Mouse (Mus musculus) lung, embryonic 15.5 days (tissue): ENCODE measurements around the gene Ikzf2. TPM values are rescaled to one million over a fixed set of nuclear protein-coding genes. Genes with fewer than 3 reads are reported as not detected.

Experiments
- ATAC-seq: fragments of 200-750 bp; cut with Nextera tagmentation; 2 replicates; pipeline ENCODE4 v1.8.0; 2017; ENCODE audit warnings: moderate number of reproducible peaks, borderline replicate concordance; ENCODE audit not compliant: low FRiP score, low TSS enrichment; ENCODE audit errors: extremely low read depth
- H3K27ac ChIP-seq: fragments of 300-500 bp; sonication (generic); 2 replicates; pipeline ENCODE4 v1.5.1; 2015; ENCODE audit warnings: moderate library complexity, mild to moderate bottlenecking, inconsistent platforms
- H3K27me3 ChIP-seq: fragments of 300-500 bp; sonication (generic); 2 replicates; pipeline ENCODE4 v1.6.1; 2015; ENCODE audit warnings: inconsistent platforms
- H3K36me3 ChIP-seq: fragments of 300-500 bp; sonication (generic); 2 replicates; pipeline ENCODE4 v1.6.1; 2015; ENCODE audit warnings: inconsistent platforms
- H3K4me1 ChIP-seq: fragments of 300-500 bp; sonication (generic); 2 replicates; pipeline ENCODE4 v1.6.1; 2015; ENCODE audit warnings: inconsistent platforms
- H3K4me2 ChIP-seq: fragments of 300-500 bp; sonication (generic); 2 replicates; pipeline ENCODE4 v1.6.1; 2015; ENCODE audit warnings: inconsistent platforms, mild to moderate bottlenecking, moderate library complexity
- H3K4me3 ChIP-seq: fragments of 300-500 bp; sonication (generic); 2 replicates; pipeline ENCODE4 v1.5.1; 2015; ENCODE audit warnings: mild to moderate bottlenecking, inconsistent platforms
- H3K9ac ChIP-seq: fragments of 300-500 bp; sonication (generic); 2 replicates; pipeline ENCODE4 v1.6.1; 2015; ENCODE audit warnings: inconsistent platforms
- H3K9me3 ChIP-seq: fragments of 300-500 bp; sonication (generic); 2 replicates; pipeline ENCODE4 v1.6.1; 2016; ENCODE audit warnings: inconsistent platforms
- WGBS: fragments of 180-500 bp; shearing (Covaris S2); methylation state at CpG from one replicate; pipeline ENCODE4 v1.1.7; 2015; 5-methylcytosine and 5-hydroxymethylcytosine counted together
- polyA plus RNA-seq: library from polyadenylated mRNA; unstranded; fragments of >200 nt; fragmentation: Nextera tagmentation; extraction: Ambion mirVana; gene quantifications from 2 replicates; pipeline ENCODE4 v1.2.1, GENCODE M21; 2015

The Ikzf2 gene
- polyA plus RNA-seq, 1 experiment from 2014 or later, result 3.8 TPM

- no peaks in the 10 kb centered on the region for H3K4me1 ChIP-seq
- no peak overlapping the region for H3K9ac ChIP-seq
- no peak overlapping the region for H3K4me3 ChIP-seq
- no peaks in the 10 kb centered on the region for H3K9me3 ChIP-seq
- ATAC-seq, result no peak
- H3K27me3 ChIP-seq, result no peaks in the 10 kb centered on the region
- no peaks in the 10 kb centered on the region for H3K36me3 ChIP-seq
- H3K4me2 ChIP-seq, result no peak overlapping the region
- 49% methylated on average over 7 of the region's 7 CpGs for WGBS
- no peak overlapping the region for H3K27ac ChIP-seq
Measured at GRCm38 (mm10) chr1:69498862-69499306, 188.2 kb downstream of the Ikzf2 start.

GRCm38 (mm10) chr1:69496055-69496454 lies 191.0 kb downstream of the Ikzf2 start:
- ATAC-seq, result no peak
- 48% methylated on average over 4 of the region's 4 CpGs for WGBS
- H3K9ac ChIP-seq, result no peak overlapping the region

GRCm38 (mm10) chr1:69493309-69494047 lies 193.6 kb downstream of the Ikzf2 start:
- Histone ChIP-seq H3K36me3 (no peaks in the 10 kb centered on the region), H3K27ac (no peak overlapping the region), H3K4me2 (no peak overlapping the region), H3K27me3 (no peaks in the 10 kb centered on the region), H3K9me3 (no peaks in the 10 kb centered on the region), H3K4me1 (no peaks in the 10 kb centered on the region), H3K9ac (no peak overlapping the region), H3K4me3 (no peak overlapping the region)
- WGBS, result 65% methylated on average over 11 of the region's 11 CpGs
- ATAC-seq, result no peak

More at GRCm38 (mm10) chr1:69496055-69496454, 191.0 kb downstream of the Ikzf2 start:
- no peaks in the 10 kb centered on the region for H3K9me3 ChIP-seq
- H3K4me3 ChIP-seq, result no peak overlapping the region
- H3K4me1 ChIP-seq, result no peaks in the 10 kb centered on the region
- H3K36me3 ChIP-seq, result no peaks in the 10 kb centered on the region
- H3K4me2 ChIP-seq, result no peak overlapping the region
- H3K27ac ChIP-seq, result no peak overlapping the region
- no peaks in the 10 kb centered on the region for H3K27me3 ChIP-seq

DNA sequence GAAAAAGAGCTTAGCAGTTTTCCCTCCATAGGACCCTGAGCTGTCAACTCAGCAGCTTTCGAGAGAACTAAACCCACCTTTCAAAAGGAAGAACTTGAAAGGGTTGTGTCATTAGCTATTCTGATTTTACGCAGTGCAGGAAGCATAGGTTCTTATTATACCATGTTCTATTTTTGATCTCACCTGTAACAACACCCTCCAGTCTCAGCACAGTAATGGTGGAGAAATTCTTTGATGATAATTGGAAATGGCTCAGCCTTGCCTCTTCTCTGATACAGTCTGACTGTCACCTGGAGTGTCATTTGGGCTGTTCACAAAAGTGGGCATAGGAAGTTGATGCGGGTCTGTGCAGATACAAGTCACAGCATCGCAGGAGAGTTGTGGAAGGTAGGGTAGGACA lies 195.0 kb downstream of the Ikzf2 start:
- no peaks in the 10 kb centered on the region for H3K4me1 ChIP-seq
- H3K4me3 ChIP-seq, result no peak overlapping the region
- no peak overlapping the region for H3K9ac ChIP-seq
- no peaks in the 10 kb centered on the region for H3K27me3 ChIP-seq
- no peak overlapping the region for H3K27ac ChIP-seq
- ATAC-seq, result no peak
- 87% methylated on average over 4 of the region's 4 CpGs for WGBS
- H3K4me2 ChIP-seq, result no peak overlapping the region
- no peaks in the 10 kb centered on the region for H3K9me3 ChIP-seq
- no peaks in the 10 kb centered on the region for H3K36me3 ChIP-seq

DNA sequence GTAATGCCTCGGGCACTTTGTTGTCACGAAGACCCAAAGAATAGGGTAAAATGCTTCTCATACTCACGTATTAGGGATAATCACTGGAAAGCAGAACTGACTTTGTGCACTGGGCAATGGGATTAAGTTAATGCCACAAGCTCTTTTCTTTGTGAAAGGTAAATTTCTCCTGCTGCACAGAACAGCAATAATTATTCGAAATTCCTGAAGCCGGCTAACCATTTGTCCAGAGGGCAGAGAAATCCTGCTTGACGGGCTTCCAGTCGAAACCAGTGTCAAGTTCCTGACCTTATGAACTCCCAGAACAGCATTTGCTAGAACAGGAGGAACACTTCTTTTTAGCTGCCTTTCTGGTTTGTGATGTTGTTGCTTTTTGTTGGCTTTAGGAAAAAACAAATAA lies 198.0 kb downstream of the Ikzf2 start:
- 54% methylated on average over 7 of the region's 7 CpGs for WGBS
- H3K9me3 ChIP-seq, result no peaks in the 10 kb centered on the region
- H3K4me1 ChIP-seq, result no peaks in the 10 kb centered on the region
- H3K27me3 ChIP-seq, result no peaks in the 10 kb centered on the region
- H3K9ac ChIP-seq, result no peak overlapping the region
- H3K4me3 ChIP-seq, result no peak overlapping the region
- no peak overlapping the region for H3K4me2 ChIP-seq
- H3K36me3 ChIP-seq, result no peaks in the 10 kb centered on the region
- no peak for ATAC-seq
- no peak overlapping the region for H3K27ac ChIP-seq

DNA sequence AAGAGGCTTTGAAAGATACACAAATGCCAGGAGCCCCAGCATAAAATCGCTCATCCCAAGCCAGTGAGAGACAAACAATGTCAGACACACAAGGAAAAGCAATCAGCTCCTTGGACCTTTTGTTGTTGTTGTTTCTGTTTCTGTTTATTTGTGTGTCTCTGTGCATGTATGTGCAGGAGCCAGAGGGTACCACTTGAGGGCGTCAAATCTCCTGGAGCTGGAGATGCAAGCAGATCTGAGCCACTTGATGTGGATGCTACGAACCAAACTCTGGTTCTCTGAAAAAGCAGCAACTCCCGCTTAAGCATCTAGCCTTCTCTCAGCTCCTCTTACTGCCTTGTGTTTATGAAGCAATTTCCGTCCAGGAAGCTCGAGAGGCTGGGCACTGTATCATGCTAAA lies 198.4 kb downstream of the Ikzf2 start:
- H3K4me3 ChIP-seq, result no peak overlapping the region
- H3K27ac ChIP-seq, result no peak overlapping the region
- no peak overlapping the region for H3K4me2 ChIP-seq
- no peaks in the 10 kb centered on the region for H3K9me3 ChIP-seq
- H3K36me3 ChIP-seq, result no peaks in the 10 kb centered on the region
- H3K27me3 ChIP-seq, result no peaks in the 10 kb centered on the region
- no peak overlapping the region for H3K9ac ChIP-seq
- no peaks in the 10 kb centered on the region for H3K4me1 ChIP-seq
- ATAC-seq, result no peak
- 54% methylated on average over 6 of the region's 6 CpGs for WGBS

Other genes with a start within 250 kb of the Ikzf2 start
- gene Spag16, start 139.7 kb upstream of the Ikzf2 start, polyA plus RNA-seq, result 0.90 and 0.93 TPM in 2 replicates